Mouse (Mus musculus) spleen, adult 2 months (tissue): Measurements from ENCODE around the gene Astn2. TPM values are rescaled to one million over a fixed set of nuclear protein-coding genes. Genes with fewer than 3 reads are reported as not detected.

ENCODE experiments used
- DNase-seq, 2 experiments: peaks; one replicate each; pipeline versions ENCODE4 v3.0.0 to v3.0.0-alpha.2; 2012 to 2021; ENCODE audit warnings: low spot score in 2 of 2, low read depth in 1 of 2
- H3K27ac ChIP-seq: fragments of 200-500 bp; 2 replicates; pipeline ENCODE4 v1.5.1; 2012; ENCODE audit warnings: low read length, inconsistent platforms; ENCODE audit not compliant: insufficient read depth
- H3K27me3 ChIP-seq: fragments of 200-500 bp; 2 replicates; pipeline ENCODE4 v1.6.1; 2012; ENCODE audit warnings: mild to moderate bottlenecking, moderate library complexity, low read length, inconsistent platforms; ENCODE audit not compliant: control insufficient read depth, insufficient read depth
- H3K36me3 ChIP-seq: fragments of 200-500 bp; 2 replicates; pipeline ENCODE4 v1.6.1; 2012; ENCODE audit warnings: mild to moderate bottlenecking, low read length, inconsistent platforms; ENCODE audit not compliant: control insufficient read depth, insufficient read depth
- H3K4me1 ChIP-seq: fragments of 200-500 bp; 2 replicates; pipeline ENCODE4 v1.6.1; 2011; ENCODE audit warnings: inconsistent platforms; ENCODE audit not compliant: control insufficient read depth, insufficient read depth, insufficient read length
- H3K4me3 ChIP-seq: fragments of 200-500 bp; 2 replicates; pipeline ENCODE4 v1.5.1; 2011; ENCODE audit warnings: mild to moderate bottlenecking, inconsistent platforms; ENCODE audit not compliant: insufficient read depth, insufficient read length; ENCODE audit errors: extremely low read depth
- CTCF ChIP-seq: fragments of 200-500 bp; IDR thresholded peaks from 2 replicates; pipeline ENCODE4 v1.5.1; 2011; ENCODE audit warnings: mild to moderate bottlenecking, inconsistent platforms; ENCODE audit not compliant: insufficient read depth, insufficient read length, insufficient replicate concordance; ENCODE audit errors: extremely low read depth
- POLR2A ChIP-seq: fragments of 200-500 bp; IDR thresholded peaks from 2 replicates; pipeline ENCODE4 v1.6.1; 2011; ENCODE audit warnings: low read depth, low read length, inconsistent platforms
- WGBS: fragments of 180-500 bp; shearing (Covaris S2); methylation state at CpG from one replicate; pipeline ENCODE4 v1.1.7; 2018; 5-methylcytosine and 5-hydroxymethylcytosine counted together
- polyA plus RNA-seq: library from polyadenylated mRNA; depleted of rRNA; stranded (reverse); fragments of >200 nt; gene quantifications from 2 replicates; pipeline ENCODE4 v1.2.3, GENCODE M21; 2012

The Astn2 gene
- polyA plus RNA-seq, 1 experiment = 3.9 TPM

GRCm38 (mm10) chr4:65912247-65912942, 492.0 kb downstream of the Astn2 start:
- no peak overlapping the region for H3K27ac ChIP-seq
- no peak for DNase-seq
- H3K4me3 ChIP-seq = no peak overlapping the region
- no peaks in the 10 kb centered on the region for H3K4me1 ChIP-seq
- TF ChIP-seq CTCF (no peak), POLR2A (no peak)
- WGBS = 77% methylated on average over 8 of the region's 8 CpGs
- H3K36me3 ChIP-seq = no peaks in the 10 kb centered on the region
- no peaks in the 10 kb centered on the region for H3K27me3 ChIP-seq

GRCm38 (mm10) chr4:65907660-65908059, 496.8 kb downstream of the Astn2 start:
- TF ChIP-seq POLR2A (no peak), CTCF (no peak)
- 76% methylated on average over 7 of the region's 7 CpGs for WGBS
- no peak overlapping the region for H3K4me3 ChIP-seq
- no peaks in the 10 kb centered on the region for H3K36me3 ChIP-seq
- no peaks in the 10 kb centered on the region for H3K27me3 ChIP-seq
- H3K4me1 ChIP-seq = no peaks in the 10 kb centered on the region
- no peak for DNase-seq
- no peak overlapping the region for H3K27ac ChIP-seq

GRCm38 (mm10) chr4:65904963-65905362, 499.4 kb downstream of the Astn2 start:
- no peak for DNase-seq
- H3K27ac ChIP-seq = no peak overlapping the region
- WGBS = 86% methylated on average over 2 of the region's 2 CpGs
- H3K36me3 ChIP-seq = no peaks in the 10 kb centered on the region
- H3K27me3 ChIP-seq = no peaks in the 10 kb centered on the region
- H3K4me3 ChIP-seq = no peak overlapping the region
- TF ChIP-seq CTCF (no peak), POLR2A (no peak)
- no peaks in the 10 kb centered on the region for H3K4me1 ChIP-seq

- Histone ChIP-seq H3K4me1 (no peaks in the 10 kb centered on the region), H3K27ac (no peak overlapping the region), H3K27me3 (no peaks in the 10 kb centered on the region), H3K36me3 (no peaks in the 10 kb centered on the region), H3K4me3 (no peak overlapping the region)
- no peak for DNase-seq
- TF ChIP-seq CTCF (no peak), POLR2A (no peak)
- 83% methylated on average over 5 of the region's 5 CpGs for WGBS
These were observed 508.1 kb downstream of the Astn2 start for GRCm38 (mm10) chr4:65896092-65897027.

- Histone ChIP-seq H3K4me1 (no peaks in the 10 kb centered on the region), H3K36me3 (no peaks in the 10 kb centered on the region), H3K27me3 (no peaks in the 10 kb centered on the region), H3K4me3 (no peak overlapping the region), H3K27ac (no peak overlapping the region)
- no peak for DNase-seq
- WGBS = 74% methylated on average over 5 of the region's 5 CpGs
- TF ChIP-seq POLR2A (no peak), CTCF (no peak)
These were observed 515.9 kb downstream of the Astn2 start for GRCm38 (mm10) chr4:65888332-65888993.

- no peak for TF ChIP-seq CTCF
- no peak for TF ChIP-seq POLR2A
- no peak for DNase-seq
- Histone ChIP-seq H3K36me3 (no peaks in the 10 kb centered on the region), H3K4me1 (no peaks in the 10 kb centered on the region), H3K4me3 (no peak overlapping the region), H3K27ac (no peak overlapping the region), H3K27me3 (no peaks in the 10 kb centered on the region)
- WGBS = 30% methylated on average over 1 of the region's 1 CpGs
These were observed 517.5 kb downstream of the Astn2 start for GRCm38 (mm10) chr4:65886862-65887261.
